Mouse (Mus musculus) small intestine, adult 2 months (tissue): ENCODE results near the gene Mob3c. TPM values are rescaled to one million over a fixed set of nuclear protein-coding genes. Genes with fewer than 3 reads are reported as not detected.
A peak's percentile ranks its signal among the peaks of the same experiment; 100 is the strongest.

Experiments
- H3K27ac ChIP-seq: fragments of 200-500 bp; 2 replicates; pipeline ENCODE4 v1.5.1; 2012; ENCODE audit warnings: low read depth, low read length, control low read depth, inconsistent platforms; ENCODE audit not compliant: insufficient read depth
- H3K27me3 ChIP-seq: fragments of 200-500 bp; 2 replicates; pipeline ENCODE4 v1.6.1; 2012; ENCODE audit warnings: mild to moderate bottlenecking, moderate library complexity, low read length, inconsistent platforms; ENCODE audit not compliant: control insufficient read depth, insufficient read depth
- H3K36me3 ChIP-seq: fragments of 200-500 bp; 2 replicates; pipeline ENCODE4 v1.6.1; 2012; ENCODE audit warnings: mild to moderate bottlenecking, low read length, control low read depth, inconsistent platforms; ENCODE audit not compliant: control insufficient read depth, insufficient read depth
- H3K4me1 ChIP-seq: fragments of 200-500 bp; 2 replicates; pipeline ENCODE4 v1.6.1; 2012; ENCODE audit warnings: low read length, inconsistent platforms, mixed read lengths; ENCODE audit not compliant: control insufficient read depth, insufficient read depth, insufficient read length
- H3K4me3 ChIP-seq: fragments of 200-500 bp; 2 replicates; pipeline ENCODE4 v1.5.1; 2012; ENCODE audit warnings: low read depth, mild to moderate bottlenecking, control low read depth, inconsistent platforms, low read length, moderate library complexity
- CTCF ChIP-seq: fragments of 200-500 bp; IDR thresholded peaks from 2 replicates; pipeline ENCODE4 v1.5.1; 2012; ENCODE audit warnings: low read depth, mild to moderate bottlenecking, control low read depth, inconsistent platforms, low read length, moderate library complexity, mixed read lengths; ENCODE audit not compliant: insufficient replicate concordance, insufficient read length; ENCODE audit errors: extremely low read depth
- POLR2A ChIP-seq: fragments of 200-500 bp; IDR thresholded peaks from 2 replicates; pipeline ENCODE4 v1.6.1; 2012; ENCODE audit warnings: low read depth, mild to moderate bottlenecking, control low read depth, inconsistent platforms, low read length, moderate library complexity
- WGBS: fragments of 180-500 bp; shearing (Covaris S2); methylation state at CpG from one replicate; pipeline ENCODE4 v1.1.7; 2018; 5-methylcytosine and 5-hydroxymethylcytosine counted together
- polyA plus RNA-seq: library from polyadenylated mRNA; depleted of rRNA; stranded (reverse); fragments of >200 nt; gene quantifications from 2 replicates; pipeline ENCODE4 v1.2.3, GENCODE M21; 2012; rRNA removed

Gene Mob3c
- 34.6 and 101 TPM in 2 replicates for polyA plus RNA-seq

GRCm38 (mm10) chr4:115827888-115828571, at the start of gene Mob3c:
Gene Mob3c (plus strand): TSS chr4:115828092.
- 0 out of 2 replicates have a peak, but pooled peaks have one; percentile 11 for TF ChIP-seq CTCF
- peak; percentile 83 for TF ChIP-seq POLR2A
- WGBS: under 1% methylated on average over 57 of the region's 57 CpGs
- peak within 1 kb of the TSS; percentile 92 for H3K4me3 ChIP-seq
- H3K4me1 ChIP-seq: peaks cover 44% of the 10 kb centered on the region
- no peaks in the 10 kb centered on the region for H3K27me3 ChIP-seq
- H3K36me3 ChIP-seq: peaks cover 14% of the 10 kb centered on the region
- H3K27ac ChIP-seq: peak within 1 kb of the TSS; percentile 96

GRCm38 (mm10) chr4:115780269-115780668, 47.6 kb upstream of the Mob3c start:
- 14% methylated on average over 6 of the region's 6 CpGs for WGBS
- no peak overlapping the region for H3K27ac ChIP-seq
- H3K4me1 ChIP-seq: peaks cover 9% of the 10 kb centered on the region
- peaks cover 15% of the 10 kb centered on the region for H3K36me3 ChIP-seq
- TF ChIP-seq CTCF (no peak), POLR2A (no peak)
- H3K27me3 ChIP-seq: no peaks in the 10 kb centered on the region
- H3K4me3 ChIP-seq: no peak overlapping the region

- no peaks in the 10 kb centered on the region for H3K27me3 ChIP-seq
- no peak within 1 kb of the TSS for H3K27ac ChIP-seq
- TF ChIP-seq CTCF (no peak), POLR2A (no peak)
- no peak within 1 kb of the TSS for H3K4me3 ChIP-seq
- 86% methylated on average over 3 of the region's 3 CpGs for whole genome bisulfite sequencing
- H3K36me3 ChIP-seq: peaks cover 13% of the 10 kb centered on the region
- H3K4me1 ChIP-seq: peaks cover 12% of the 10 kb centered on the region
These were observed 47.0 kb upstream of the Mob3c start, which contains the start of gene Tex38 for GRCm38 (mm10) chr4:115780918-115781317. Gene Tex38 (minus strand): TSS chr4:115781018.

- no peaks in the 10 kb centered on the region for H3K27me3 ChIP-seq
- no peak overlapping the region for H3K27ac ChIP-seq
- no peak for TF ChIP-seq CTCF
- TF ChIP-seq POLR2A: no peak
- 88% methylated on average over 5 of the region's 5 CpGs for WGBS
- no peak overlapping the region for H3K4me3 ChIP-seq
- peaks cover 4% of the 10 kb centered on the region; the same call in 1 of the 2 replicates for H3K36me3 ChIP-seq
- peaks cover 13% of the 10 kb centered on the region for H3K4me1 ChIP-seq
These were observed 45.7 kb upstream of the Mob3c start for GRCm38 (mm10) chr4:115782026-115782805.

- H3K27me3 ChIP-seq: no peaks in the 10 kb centered on the region
- WGBS: under 1% methylated on average over 69 of the region's 69 CpGs
These were observed 43.0 kb upstream of the Mob3c start, which contains the start of gene Atpaf1 for GRCm38 (mm10) chr4:115784769-115785510. Gene Atpaf1 (plus strand): TSS chr4:115784812.

GRCm38 (mm10) chr4:115785511-115786034, 42.3 kb upstream of the Mob3c start:
- Histone ChIP-seq H3K27me3 (no peaks in the 10 kb centered on the region), H3K4me1 (peaks cover 4% of the 10 kb centered on the region; the same call in 1 of the 2 replicates), H3K4me3 (peak overlapping the region; percentile 93), H3K36me3 (peaks cover 11% of the 10 kb centered on the region), H3K27ac (peak overlapping the region; percentile 77)
- WGBS: 22% methylated on average over 7 of the region's 7 CpGs
- TF ChIP-seq POLR2A: no peak
- TF ChIP-seq CTCF: no peak

More at GRCm38 (mm10) chr4:115784769-115785510, 43.0 kb upstream of the Mob3c start, which contains the start of gene Atpaf1:
- TF ChIP-seq CTCF (no peak), POLR2A (peak; percentile 23; the same call in 1 of the 2 replicates)
- Histone ChIP-seq H3K4me3 (peak within 1 kb of the TSS; percentile 93), H3K27ac (peak within 1 kb of the TSS; percentile 77), H3K4me1 (peaks cover 7% of the 10 kb centered on the region), H3K36me3 (peaks cover 10% of the 10 kb centered on the region)
